In genomic region chr7:134462677-134463076, GRCm38 (mm10) we compare ENCODE assay signal across 22 mouse cellular contexts.
DNase-seq lines count a peak whose midpoint lies in the region; ATAC-seq lines count a peak whose summit lies in the region.
"Had no signal": no experiment of that assay in that cellular context is flagged by ENCODE, and none has a peak within 500 bp of the region (broad histone marks: within the 10 kb centered on the region; RNA-seq: fewer than 3 reads in every experiment).

No protein-coding gene starts in this region.

- no peak for ATAC-seq in heart, embryonic 12.5 days (ENCODE audit: insufficient number of reproducible peaks, low FRiP score)
- ATAC-seq in midbrain, embryonic 14.5 days (ENCODE audit: low FRiP score, low TSS enrichment) = no peak
- no peak for ATAC-seq in megakaryocyte, adult 5-6 weeks (ENCODE audit: poor library complexity, severe bottlenecking)
- ATAC-seq: CD4-positive, CD25-positive, alpha-beta regulatory T cell, adult 4 months; forebrain, embryonic 16.5 days; intestine, embryonic 16.5 days; midbrain, embryonic 13.5 days; Patski had no signal

- no peak overlapping the region for H3K4me3 ChIP-seq in heart, embryonic 12.5 days
- H3K4me3 ChIP-seq in midbrain, embryonic 14.5 days (replicated peaks; ENCODE audit: low read depth, low read length) = no peak overlapping the region
- no peak overlapping the region for H3K4me3 ChIP-seq in midbrain, embryonic 10.5 days
- H3K4me3 ChIP-seq: embryonic facial prominence, embryonic 13.5 days; limb, embryonic 15.5 days; liver, embryonic 15.5 days; midbrain, embryonic 13.5 days had no signal

- WGBS in heart, embryonic 12.5 days = 70% methylated on average over 3 of the region's 3 CpGs
- 62% methylated on average over 3 of the region's 3 CpGs for WGBS in midbrain, embryonic 14.5 days
- WGBS in midbrain, embryonic 10.5 days = 91% methylated on average over 3 of the region's 3 CpGs

- no peak overlapping the region for H3K27ac ChIP-seq in heart, embryonic 12.5 days (ENCODE audit: poor library complexity, severe bottlenecking)
- H3K27ac ChIP-seq in midbrain, embryonic 14.5 days (replicated peaks; ENCODE audit: low read depth, low read length) = no peak overlapping the region
- H3K27ac ChIP-seq in midbrain, embryonic 10.5 days (replicated peaks) = no peak overlapping the region
- H3K27ac ChIP-seq: embryonic facial prominence, embryonic 13.5 days; limb, embryonic 15.5 days; liver, embryonic 15.5 days; macrophage; midbrain, embryonic 13.5 days had no signal

- H3K9ac ChIP-seq in heart, embryonic 12.5 days = no peak overlapping the region
- no peak overlapping the region for H3K9ac ChIP-seq in midbrain, embryonic 14.5 days (replicated peaks; ENCODE audit: low read length)
- H3K9ac ChIP-seq: embryonic facial prominence, embryonic 13.5 days; limb, embryonic 15.5 days; liver, embryonic 15.5 days; midbrain, embryonic 13.5 days had no signal

- H3K9me3 ChIP-seq in heart, embryonic 12.5 days (replicated peaks) = no peaks in the 10 kb centered on the region
- no peaks in the 10 kb centered on the region for H3K9me3 ChIP-seq in midbrain, embryonic 14.5 days (ENCODE audit: control insufficient read depth, low read length)
- no peaks in the 10 kb centered on the region for H3K9me3 ChIP-seq in midbrain, embryonic 10.5 days (replicated peaks)
- H3K9me3 ChIP-seq: embryonic facial prominence, embryonic 13.5 days; limb, embryonic 15.5 days; liver, embryonic 15.5 days; midbrain, embryonic 13.5 days had no signal

- H3K36me3 ChIP-seq in heart, embryonic 12.5 days = no peaks in the 10 kb centered on the region
- H3K36me3 ChIP-seq in midbrain, embryonic 14.5 days (ENCODE audit: control insufficient read depth, insufficient read depth, low read length) = no peaks in the 10 kb centered on the region
- H3K36me3 ChIP-seq in midbrain, embryonic 10.5 days = no peaks in the 10 kb centered on the region
- H3K36me3 ChIP-seq: embryonic facial prominence, embryonic 13.5 days; limb, embryonic 15.5 days; liver, embryonic 15.5 days; midbrain, embryonic 13.5 days had no signal

- no peaks in the 10 kb centered on the region for H3K4me1 ChIP-seq in heart, embryonic 12.5 days (replicated peaks)
- H3K4me1 ChIP-seq in midbrain, embryonic 14.5 days (ENCODE audit: control insufficient read depth, insufficient read depth, low read length) = no peaks in the 10 kb centered on the region
- peaks cover 18% of the 10 kb centered on the region for H3K4me1 ChIP-seq in midbrain, embryonic 10.5 days
- H3K4me1 ChIP-seq: embryonic facial prominence, embryonic 13.5 days; limb, embryonic 15.5 days; liver, embryonic 15.5 days had no signal

- no peaks in the 10 kb centered on the region for H3K27me3 ChIP-seq in heart, embryonic 12.5 days (replicated peaks)
- no peaks in the 10 kb centered on the region for H3K27me3 ChIP-seq in midbrain, embryonic 14.5 days (ENCODE audit: control insufficient read depth, insufficient read depth, low read length)
- no peaks in the 10 kb centered on the region for H3K27me3 ChIP-seq in midbrain, embryonic 10.5 days (ENCODE audit: low read depth, poor library complexity, severe bottlenecking)
- H3K27me3 ChIP-seq: embryonic facial prominence, embryonic 13.5 days; limb, embryonic 15.5 days; liver, embryonic 15.5 days; midbrain, embryonic 13.5 days; Patski had no signal

- DNase-seq in adrenal gland, postnatal 10 days = peak; percentile 26
- DNase-seq in adrenal gland, postnatal 4 days (ENCODE audit: low spot score in 2 of 2) = no peak
- DNase-seq in heart, adult 8-10 months (ENCODE audit: low spot score) = peak; percentile 46
- peak; percentile 12 for DNase-seq in midbrain, embryonic 14.5 days
- DNase-seq in midbrain, embryonic 10.5 days (ENCODE audit: low spot score) = no peak
- peak; percentile 70 for DNase-seq in adipocyte (ENCODE audit: low spot score)
- DNase-seq: adrenal gland, postnatal 14 days; cerebellum, adult 11 months; cerebellum, postnatal 10 days; spleen, adult 18-20 months; thymus, adult 2 months had no signal

- no peak overlapping the region for H3K4me2 ChIP-seq in heart, embryonic 12.5 days
- H3K4me2 ChIP-seq in midbrain, embryonic 14.5 days (ENCODE audit: low read length) = no peak overlapping the region
- H3K4me2 ChIP-seq: embryonic facial prominence, embryonic 13.5 days; limb, embryonic 15.5 days; liver, embryonic 15.5 days; midbrain, embryonic 13.5 days had no signal

Comparison
In these comparisons a context has a peak if more than half of its experiments do, and no peak if none do; other contexts are left out.
1. DNase-seq: peak in adrenal gland, postnatal 10 days (single experiment), heart, adult 8-10 months (single experiment), midbrain, embryonic 14.5 days (single experiment) and adipocyte (single experiment); none in adrenal gland, postnatal 4 days (0 of 2) and midbrain, embryonic 10.5 days (single experiment).